Mouse (Mus musculus) forebrain, embryonic 11.5 days (tissue): ENCODE results near the gene Snrnp40. TPM values are rescaled to one million over a fixed set of nuclear protein-coding genes. Genes with fewer than 3 reads are reported as not detected.

Experiments used
- ATAC-seq: fragments of 200-750 bp; cut with Nextera tagmentation; replicated peaks from 2 replicates; pipeline ENCODE4 v1.8.0; 2017; ENCODE audit warnings: moderate TSS enrichment; ENCODE audit not compliant: low FRiP score
- DNase-seq: peaks from one replicate; pipeline ENCODE4 v3.0.0-alpha.2; 2017; ENCODE audit warnings: low spot score
- H3K27ac ChIP-seq: fragments of 300-500 bp; sonication (generic); 2 replicates; pipeline ENCODE4 v1.5.1; 2014; ENCODE audit warnings: low read depth, low read length
- H3K27me3 ChIP-seq: fragments of 300-500 bp; sonication (generic); 2 replicates; pipeline ENCODE4 v1.6.1; 2014; ENCODE audit warnings: mild to moderate bottlenecking, low read length, mixed read lengths; ENCODE audit not compliant: control insufficient read depth, insufficient read depth
- H3K36me3 ChIP-seq: fragments of 300-500 bp; sonication (generic); 2 replicates; pipeline ENCODE4 v1.6.1; 2014; ENCODE audit warnings: mild to moderate bottlenecking, low read length, moderate library complexity, mixed read lengths; ENCODE audit not compliant: control insufficient read depth, insufficient read depth
- H3K4me1 ChIP-seq: fragments of 300-500 bp; sonication (generic); replicated peaks from 2 replicates; pipeline ENCODE4 v1.6.1; 2014; ENCODE audit warnings: low read length, mixed read lengths; ENCODE audit not compliant: control insufficient read depth, insufficient read depth
- H3K4me2 ChIP-seq: fragments of 300-500 bp; sonication (generic); 2 replicates; pipeline ENCODE4 v1.6.1; 2014; ENCODE audit warnings: low read depth, mild to moderate bottlenecking, low read length, moderate library complexity, mixed read lengths; ENCODE audit not compliant: severe bottlenecking
- H3K4me3 ChIP-seq: fragments of 300-500 bp; sonication (generic); 2 replicates; pipeline ENCODE4 v1.5.1; 2014; ENCODE audit warnings: low read depth, low read length
- H3K9ac ChIP-seq: fragments of 300-500 bp; sonication (generic); 2 replicates; pipeline ENCODE4 v1.6.1; 2014; ENCODE audit warnings: low read length
- H3K9me3 ChIP-seq: fragments of 300-500 bp; sonication (generic); 2 replicates; pipeline ENCODE4 v1.6.1; 2016; ENCODE audit warnings: low read length, mixed read lengths; ENCODE audit not compliant: control insufficient read depth
- WGBS: fragments of 180-500 bp; shearing (Covaris S2); extraction: QIAGEN DNeasy Blood & Tissue Kit; methylation state at CpG from one replicate; pipeline ENCODE4 v1.1.7; 2014; 5-methylcytosine and 5-hydroxymethylcytosine counted together
- polyA plus RNA-seq: library from polyadenylated mRNA; unstranded; fragments of >200 nt; fragmentation: Nextera tagmentation; extraction: Ambion mirVana; gene quantifications from 2 replicates; pipeline ENCODE4 v1.2.1, GENCODE M21; 2014

Snrnp40 gene
- polyA plus RNA-seq, 1 experiment from 2014 or later, result 214 TPM

DNA sequence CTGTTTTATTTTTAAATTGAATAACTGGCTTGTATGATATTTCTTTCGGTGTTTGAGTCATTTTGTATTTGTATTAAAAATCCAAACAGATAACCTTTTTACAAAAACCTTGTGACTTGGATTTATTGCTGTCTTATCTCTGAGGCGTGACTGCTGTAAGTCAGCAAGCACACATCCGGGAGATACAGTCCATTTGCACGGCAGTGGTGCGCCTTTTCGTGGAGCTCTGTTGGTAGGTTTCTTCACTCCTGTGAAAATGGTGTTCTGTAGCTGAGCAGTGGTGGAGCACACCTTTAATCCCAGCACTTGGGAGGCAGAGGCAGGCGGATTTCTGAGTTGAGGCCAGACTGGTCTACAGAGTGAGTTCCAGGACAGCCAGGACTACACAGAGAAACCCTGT, 30.0 kb downstream of the Snrnp40 start:
- Histone ChIP-seq H3K9me3 (no peaks in the 10 kb centered on the region), H3K4me1 (no peaks in the 10 kb centered on the region), H3K4me2 (no peak overlapping the region), H3K27me3 (no peaks in the 10 kb centered on the region), H3K4me3 (no peak overlapping the region), H3K27ac (no peak overlapping the region), H3K9ac (no peak overlapping the region), H3K36me3 (peaks cover 17% of the 10 kb centered on the region)
- WGBS, result 95% methylated on average over 7 of the region's 7 CpGs
- ATAC-seq, result no peak
- no peak for DNase-seq

DNA sequence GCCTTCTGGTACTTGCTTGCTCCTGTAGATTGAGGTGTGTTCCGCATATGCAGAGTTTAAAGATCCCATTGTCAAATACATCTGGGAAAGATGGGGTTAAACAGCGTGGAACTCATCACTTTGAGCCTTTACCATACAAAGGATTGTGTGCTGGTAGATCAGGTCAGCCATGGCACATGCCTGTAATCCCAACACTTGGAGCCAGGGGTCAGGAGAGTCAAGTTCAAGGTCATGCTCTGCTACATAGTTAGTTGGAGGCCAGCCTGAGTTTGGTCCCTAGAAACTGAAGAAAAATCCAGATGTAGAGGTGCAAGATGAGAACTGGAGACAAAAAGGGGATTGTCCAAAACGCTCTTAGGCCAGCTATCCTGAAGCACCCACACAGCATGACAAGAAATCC, 31.3 kb downstream of the Snrnp40 start:
- no peaks in the 10 kb centered on the region for H3K4me1 ChIP-seq
- no peak for DNase-seq
- H3K4me3 ChIP-seq, result no peak overlapping the region
- no peak overlapping the region for H3K27ac ChIP-seq
- no peaks in the 10 kb centered on the region for H3K27me3 ChIP-seq
- H3K9ac ChIP-seq, result no peak overlapping the region
- H3K4me2 ChIP-seq, result no peak overlapping the region
- 66% methylated on average over 3 of the region's 3 CpGs for WGBS
- peaks cover 9% of the 10 kb centered on the region for H3K36me3 ChIP-seq
- no peak for ATAC-seq
- no peaks in the 10 kb centered on the region for H3K9me3 ChIP-seq

Other genes starting within 250 kb of the Snrnp40 start
- 0.27 and 0.28 TPM in 2 replicates for gene Hcrtr1, start 220.8 kb upstream of the Snrnp40 start, polyA plus RNA-seq
- gene Tinagl1, start 185.0 kb upstream of the Snrnp40 start, polyA plus RNA-seq, result 7.6 and 7.9 TPM in 2 replicates
- 0.39 TPM in 1 of 2 replicates, not detected in the other for gene Gm853, start 137.7 kb upstream of the Snrnp40 start, polyA plus RNA-seq
- 83.4 and 86.8 TPM in 2 replicates for gene Serinc2, start 80.9 kb upstream of the Snrnp40 start, polyA plus RNA-seq
- 10.7 and 10.9 TPM in 2 replicates for gene Fabp3, start 51.5 kb upstream of the Snrnp40 start, polyA plus RNA-seq
- not detected in 2 replicates for gene Gm10570, start 51.5 kb upstream of the Snrnp40 start, polyA plus RNA-seq
- gene Zcchc17, start 189 bp upstream of the Snrnp40 start, polyA plus RNA-seq, result 71.0 and 77.0 TPM in 2 replicates
- 12.5 and 18.5 TPM in 2 replicates for gene Nkain1, start 214.0 kb downstream of the Snrnp40 start, polyA plus RNA-seq